Comparison of ENCODE assay signal across 17 mouse cellular contexts in the genomic region with DNA sequence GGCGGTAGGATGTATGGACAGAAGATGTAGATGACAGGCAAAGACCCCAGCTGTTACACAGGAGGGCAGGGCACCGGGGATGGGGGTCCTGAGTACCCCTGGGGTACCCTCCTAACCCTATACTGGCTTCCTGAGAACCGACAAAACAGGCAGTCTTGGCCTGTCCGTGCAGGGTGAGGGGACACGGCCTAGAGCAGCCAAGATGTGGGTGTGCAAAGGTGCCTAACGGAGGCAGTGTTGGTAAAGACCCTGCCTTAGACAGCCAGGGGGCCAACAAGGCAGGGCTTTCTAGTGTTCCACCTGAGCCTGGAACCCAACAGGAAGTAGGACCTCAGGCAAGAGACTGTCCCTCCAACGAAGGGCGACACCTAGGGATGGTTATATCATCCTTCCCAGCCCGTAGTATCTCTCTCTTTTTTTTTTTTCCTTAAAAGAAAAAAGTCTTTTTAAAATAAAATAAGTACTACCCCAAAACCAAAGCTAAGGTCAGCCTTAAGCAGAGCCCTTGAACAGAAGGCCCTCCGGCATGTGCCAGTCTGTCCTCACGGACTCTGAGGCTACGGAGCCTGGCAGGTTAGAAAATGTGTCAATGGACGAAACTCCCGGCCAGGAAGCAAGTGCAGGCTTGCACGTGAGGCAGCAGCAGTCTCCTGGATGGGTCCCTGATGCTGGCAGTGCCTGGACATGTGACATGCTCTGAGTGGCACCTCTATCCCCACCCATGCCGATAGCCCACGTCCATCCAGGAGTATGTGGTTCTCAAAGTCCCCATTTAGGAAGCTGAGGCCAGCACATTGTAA. TPM values are rescaled to one million over a fixed set of nuclear protein-coding genes. Genes with fewer than 3 reads are reported as not detected.
DNase-seq lines count a peak whose midpoint lies in the region; ATAC-seq lines count a peak whose summit lies in the region.
"Had no signal": no experiment of that assay in that cellular context is flagged by ENCODE, and none has a peak within 500 bp of the region (broad histone marks: within the 10 kb centered on the region; RNA-seq: fewer than 3 reads in every experiment).

No protein-coding gene starts in this region.

- ATAC-seq in liver, embryonic 12.5 days = no peak
- ATAC-seq: forebrain, embryonic 14.5 days; hindbrain, postnatal 0 days had no signal

- H3K27ac ChIP-seq in liver, embryonic 12.5 days = peak overlapping the region; percentile 71; the same call in 1 of the 2 replicates
- H3K27ac ChIP-seq: embryonic facial prominence, embryonic 13.5 days; heart, embryonic 15.5 days; hindbrain, postnatal 0 days had no signal

- no peaks in the 10 kb centered on the region for H3K27me3 ChIP-seq in liver, embryonic 12.5 days (replicated peaks)
- H3K27me3 ChIP-seq: embryonic facial prominence, embryonic 13.5 days; heart, embryonic 15.5 days had no signal

- no peak overlapping the region for H3K4me3 ChIP-seq in liver, embryonic 12.5 days
- H3K4me3 ChIP-seq: embryonic facial prominence, embryonic 13.5 days; heart, embryonic 15.5 days had no signal

- intact Hi-C loops in heart, postnatal 14 days (cut with DNase I) = no loop called here

- DNase-seq in heart, adult 11 months = peak; percentile 89
- DNase-seq in heart, postnatal 14 days = no peak
- peak; percentile 3 for DNase-seq in right cerebral cortex, postnatal 14 days
- no peak for DNase-seq in right cerebral cortex, adult 2 months (ENCODE audit: low spot score in 2 of 2)
- peak; percentile 55 for DNase-seq in thymus, postnatal 14 days
- DNase-seq in kidney, adult 9 months = no peak
- DNase-seq in adrenal gland, adult 2 months = no peak
- DNase-seq: cerebellum, adult 8-10 months; gastrocnemius, postnatal 25 days; kidney, postnatal 14 days; lung, embryonic 14.5 days; midbrain, embryonic 14.5 days had no signal

- H3K36me3 ChIP-seq in liver, embryonic 12.5 days = peaks cover 50% of the 10 kb centered on the region
- H3K36me3 ChIP-seq: heart, embryonic 15.5 days had no signal

- H3K4me1 ChIP-seq in liver, embryonic 12.5 days = peaks cover 96% of the 10 kb centered on the region

- H3K4me2 ChIP-seq in liver, embryonic 12.5 days = no peak overlapping the region
- H3K4me2 ChIP-seq: embryonic facial prominence, embryonic 13.5 days; heart, embryonic 15.5 days; lung, embryonic 14.5 days had no signal

- H3K9ac ChIP-seq in liver, embryonic 12.5 days = no peak overlapping the region
- H3K9ac ChIP-seq: embryonic facial prominence, embryonic 13.5 days; heart, embryonic 15.5 days; lung, embryonic 14.5 days had no signal

- WGBS in liver, embryonic 12.5 days (ENCODE audit: insufficient replicate concordance) = 67% methylated on average over 17 of the region's 17 CpGs

- no peaks in the 10 kb centered on the region for H3K9me3 ChIP-seq in liver, embryonic 12.5 days (replicated peaks)
- H3K9me3 ChIP-seq: embryonic facial prominence, embryonic 13.5 days; heart, embryonic 15.5 days had no signal

RNA-seq across cellular contexts. Expression of a gene that starts 7.5 kb away (rescaled TPM):
- 10 to 100 TPM; 54.1 to 59.4 TPM for total RNA-seq in heart, postnatal 14 days (2021)
- 15.7 and 17.9 TPM in 2 replicates for polyA plus RNA-seq in liver, embryonic 12.5 days (2016; fragmentation: Nextera tagmentation; extraction: Ambion mirVana)
- total RNA-seq in adrenal gland, adult 2 months (2021) = 10 to 100 TPM; 49.1 to 49.7 TPM
- polyA plus RNA-seq in adrenal gland, adult 2 months (2012; rRNA removed) = 60.4 and 62.6 TPM in 2 replicates

RNA-seq across cellular contexts. Expression of a gene that starts 15.6 kb away (rescaled TPM):
- total RNA-seq in heart, postnatal 14 days (2021) = 1 to 10 TPM; 1.0 to 1.4 TPM
- 0.99 and 1.4 TPM in 2 replicates for polyA plus RNA-seq in liver, embryonic 12.5 days (2016; fragmentation: Nextera tagmentation; extraction: Ambion mirVana)
- 1 to 10 TPM; 2.5 to 5.7 TPM for total RNA-seq in adrenal gland, adult 2 months (2021)
- polyA plus RNA-seq in adrenal gland, adult 2 months (2012; rRNA removed) = 5.4 and 8.3 TPM in 2 replicates

RNA-seq across cellular contexts. Expression of a gene that starts 29.5 kb away (rescaled TPM):
- total RNA-seq in heart, postnatal 14 days (2021) = 1 to 10 TPM; 7.2 to 9.9 TPM
- 2.2 and 2.6 TPM in 2 replicates for polyA plus RNA-seq in liver, embryonic 12.5 days (2016; fragmentation: Nextera tagmentation; extraction: Ambion mirVana)
- total RNA-seq in adrenal gland, adult 2 months (2021) = 10 to 100 TPM; 30.9 to 34.4 TPM
- 67.4 and 86.6 TPM in 2 replicates for polyA plus RNA-seq in adrenal gland, adult 2 months (2012; rRNA removed)

Comparison
In these comparisons a context has a peak if more than half of its experiments do, and no peak if none do; other contexts are left out.
1. DNase-seq: peak in heart, adult 11 months (single experiment), right cerebral cortex, postnatal 14 days (single experiment) and thymus, postnatal 14 days (single experiment); none in heart, postnatal 14 days (0 of 2), right cerebral cortex, adult 2 months (0 of 2), kidney, adult 9 months (single experiment) and adrenal gland, adult 2 months (single experiment).